Mouse (Mus musculus) ES-Bruce4 (cell line): ENCODE results near the gene Uggt2. TPM values are rescaled to one million over a fixed set of nuclear protein-coding genes. Genes with fewer than 3 reads are reported as not detected.
A peak's percentile ranks its signal among the peaks of the same experiment; 100 is the strongest.

Experiments
- H3K27ac ChIP-seq: 2 replicates; pipeline ENCODE4 v1.5.1; 2012; ENCODE audit warnings: low read length, inconsistent platforms; ENCODE audit not compliant: insufficient read depth
- H3K27me3 ChIP-seq: 2 replicates; pipeline ENCODE4 v1.6.1; 2012; ENCODE audit warnings: mild to moderate bottlenecking, low read length, inconsistent platforms; ENCODE audit not compliant: control insufficient read depth, poor library complexity, insufficient read depth, severe bottlenecking
- H3K36me3 ChIP-seq: 2 replicates; pipeline ENCODE4 v1.6.1; 2012; ENCODE audit warnings: inconsistent platforms, mild to moderate bottlenecking, low read length, moderate library complexity; ENCODE audit not compliant: control insufficient read depth, poor library complexity, insufficient read depth, severe bottlenecking
- H3K4me1 ChIP-seq: one replicate; pipeline ENCODE4 v1.8.1; 2011; ENCODE audit warnings: low read length; ENCODE audit not compliant: control insufficient read depth, insufficient read depth
- H3K4me3 ChIP-seq: 2 replicates; pipeline ENCODE4 v1.5.1; 2011; ENCODE audit warnings: low read depth, mild to moderate bottlenecking, low read length
- H3K9ac ChIP-seq: 2 replicates; pipeline ENCODE4 v1.6.1; 2012; ENCODE audit warnings: low read depth, mild to moderate bottlenecking, inconsistent platforms; ENCODE audit not compliant: poor library complexity, severe bottlenecking
- H3K9me3 ChIP-seq: replicated peaks from 2 replicates; pipeline ENCODE4 v1.6.1; 2012; ENCODE audit warnings: mild to moderate bottlenecking, low read length, inconsistent platforms; ENCODE audit not compliant: control insufficient read depth, poor library complexity, insufficient read depth, severe bottlenecking
- CTCF ChIP-seq: IDR thresholded peaks from one replicate; pipeline ENCODE4 v1.8.1; 2011; ENCODE audit warnings: low read depth, low read length
- EP300 ChIP-seq: IDR thresholded peaks from 2 replicates; pipeline ENCODE4 v1.6.1; 2011; ENCODE audit warnings: low read depth, low read length; ENCODE audit not compliant: insufficient read depth
- POLR2A ChIP-seq: IDR thresholded peaks from one replicate; pipeline ENCODE4 v1.8.1; 2011; ENCODE audit warnings: low read length; ENCODE audit not compliant: insufficient read depth
- polyA plus RNA-seq: library from polyadenylated mRNA; stranded (reverse); fragments of >200 nt; gene quantifications from 2 replicates; pipeline ENCODE4 v1.2.4, GENCODE M21; 2011; ENCODE audit warnings: low read depth; ENCODE audit not compliant: missing spikeins, insufficient read depth, insufficient read length

Uggt2 gene
- polyA plus RNA-seq, 1 experiment = 47.4 TPM

DNA sequence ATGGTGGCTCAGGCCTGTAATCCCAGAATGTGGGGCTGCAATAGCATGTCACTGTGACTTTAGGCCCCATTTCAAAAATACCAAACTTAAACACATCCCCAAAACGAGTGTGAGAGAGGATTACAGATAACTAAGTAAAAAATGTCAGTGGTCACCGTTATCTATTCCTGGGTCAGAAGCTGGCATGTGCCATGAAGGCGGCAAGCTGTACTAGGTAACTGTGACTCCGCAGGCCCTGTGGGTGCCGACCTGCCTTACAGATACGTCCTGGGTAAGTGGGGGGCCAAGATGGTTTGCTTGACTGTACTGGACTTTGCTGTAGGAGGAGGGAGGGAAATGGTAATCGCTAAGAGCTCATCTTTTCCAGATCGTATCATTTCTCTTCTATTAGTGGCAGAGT, 118.3 kb downstream of the Uggt2 start:
- no peak overlapping the region for H3K4me3 ChIP-seq
- TF ChIP-seq EP300 = no peak
- TF ChIP-seq POLR2A = no peak
- no peak for TF ChIP-seq CTCF
- no peak overlapping the region for H3K9ac ChIP-seq
- peaks cover 4% of the 10 kb centered on the region; the same call in 1 of the 2 replicates for H3K36me3 ChIP-seq
- peaks cover 6% of the 10 kb centered on the region for H3K4me1 ChIP-seq
- H3K9me3 ChIP-seq = no peaks in the 10 kb centered on the region
- no peaks in the 10 kb centered on the region for H3K27me3 ChIP-seq
- H3K27ac ChIP-seq = no peak overlapping the region

DNA sequence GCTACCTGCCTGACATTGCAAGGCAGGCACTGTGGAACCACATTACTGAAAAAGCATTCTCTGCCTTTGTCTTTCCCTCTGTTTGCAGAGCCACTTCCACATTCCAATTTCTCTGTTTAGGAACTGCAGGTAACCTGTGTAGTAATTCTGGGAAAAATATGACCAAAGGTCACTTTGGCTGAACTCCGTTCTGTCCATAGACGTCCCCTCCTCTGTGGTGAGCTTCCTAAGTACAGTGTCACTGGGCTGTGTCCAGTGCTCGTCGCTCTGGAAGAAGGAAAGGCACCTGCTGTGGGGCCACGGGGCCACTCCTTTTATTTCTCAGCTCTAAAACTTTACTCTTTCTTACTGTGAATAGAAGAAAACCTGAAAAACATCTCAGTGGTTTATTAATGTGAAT, 118.9 kb downstream of the Uggt2 start:
- TF ChIP-seq POLR2A (no peak), CTCF (no peak), EP300 (no peak)
- Histone ChIP-seq H3K36me3 (peaks cover 9% of the 10 kb centered on the region; the same call in 1 of the 2 replicates), H3K9me3 (no peaks in the 10 kb centered on the region), H3K9ac (no peak overlapping the region), H3K27me3 (no peaks in the 10 kb centered on the region), H3K4me1 (peaks cover 6% of the 10 kb centered on the region), H3K27ac (no peak overlapping the region), H3K4me3 (no peak overlapping the region)

DNA sequence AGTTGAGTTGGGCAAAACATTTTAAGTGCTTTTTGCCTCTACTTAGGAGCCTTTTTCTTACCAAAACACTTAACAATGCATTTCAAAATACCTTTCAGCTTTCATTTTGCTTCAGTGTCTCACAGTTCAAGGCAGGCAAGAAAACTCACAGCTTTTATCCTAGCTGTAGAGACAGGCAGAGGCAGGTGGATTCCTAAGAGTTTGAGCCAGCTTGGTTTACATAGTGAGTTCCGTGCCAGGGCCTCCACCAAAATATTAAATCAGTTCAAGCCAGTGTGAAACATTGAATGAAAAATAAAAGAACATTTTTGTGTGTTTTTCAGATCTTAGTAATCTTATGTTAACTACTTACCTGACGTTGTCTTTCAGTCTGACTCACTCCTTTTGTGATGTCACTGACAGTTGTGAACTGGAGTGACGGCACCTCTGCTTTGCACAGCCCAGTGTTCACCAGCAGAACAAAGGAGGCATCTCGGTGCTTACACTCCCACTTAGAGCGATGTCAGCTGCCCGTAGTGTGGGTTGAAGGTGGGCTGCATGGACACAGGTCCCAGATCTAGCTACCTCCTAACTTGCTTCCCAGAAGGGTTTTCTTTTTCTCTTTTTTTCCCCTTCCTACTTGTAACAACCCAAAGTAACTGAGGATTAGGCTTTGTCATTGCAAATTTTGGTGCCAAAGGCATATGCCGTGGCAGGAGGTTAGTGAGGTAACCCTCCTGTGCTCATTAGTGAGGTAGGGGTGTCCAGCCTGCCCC, 119.5 kb downstream of the Uggt2 start:
- H3K4me3 ChIP-seq = no peak overlapping the region
- no peaks in the 10 kb centered on the region for H3K27me3 ChIP-seq
- peaks cover 15% of the 10 kb centered on the region for H3K36me3 ChIP-seq
- TF ChIP-seq CTCF (no peak), EP300 (no peak), POLR2A (no peak)
- H3K27ac ChIP-seq = no peak overlapping the region
- H3K4me1 ChIP-seq = peaks cover 6% of the 10 kb centered on the region
- no peaks in the 10 kb centered on the region for H3K9me3 ChIP-seq
- no peak overlapping the region for H3K9ac ChIP-seq

DNA sequence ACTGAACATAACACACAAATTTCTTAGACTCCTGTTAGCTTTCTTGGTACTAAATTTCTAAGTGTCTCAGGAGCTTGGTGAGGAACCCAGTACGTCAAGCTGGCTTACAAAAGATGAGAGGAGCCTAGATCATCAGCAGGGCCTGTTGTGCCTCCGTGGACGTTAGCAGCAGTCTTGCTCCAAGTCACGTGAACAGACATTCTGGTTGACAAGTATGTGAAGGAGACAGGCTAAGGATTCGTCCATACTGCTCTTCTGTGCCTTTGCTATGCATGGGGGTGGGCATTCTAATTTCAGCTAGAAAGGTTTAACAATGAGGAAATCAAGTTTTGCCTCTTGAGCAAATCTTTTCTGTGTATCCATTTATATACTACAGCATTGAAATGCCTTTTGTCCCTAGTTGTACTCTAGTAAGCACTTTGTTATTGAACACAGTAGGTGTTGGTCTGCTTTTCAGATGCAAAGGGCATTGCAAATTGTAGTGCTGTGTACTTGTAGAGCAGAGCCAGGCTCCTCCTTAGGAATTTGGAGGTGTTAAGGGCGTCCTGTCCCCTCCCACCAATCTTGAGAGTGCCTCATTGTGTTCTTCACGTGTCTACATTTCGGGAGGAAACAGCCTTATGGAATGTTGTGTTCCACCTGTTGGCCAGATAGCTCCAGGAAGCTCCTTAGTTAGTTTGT, 122.0 kb downstream of the Uggt2 start:
- Histone ChIP-seq H3K27me3 (no peaks in the 10 kb centered on the region), H3K9me3 (no peaks in the 10 kb centered on the region), H3K4me3 (no peak overlapping the region), H3K9ac (no peak overlapping the region), H3K36me3 (peaks cover 28% of the 10 kb centered on the region), H3K4me1 (peaks cover 6% of the 10 kb centered on the region), H3K27ac (peak overlapping the region; percentile 41)
- no peak for TF ChIP-seq POLR2A
- no peak for TF ChIP-seq CTCF
- peak; percentile 72 for TF ChIP-seq EP300

DNA sequence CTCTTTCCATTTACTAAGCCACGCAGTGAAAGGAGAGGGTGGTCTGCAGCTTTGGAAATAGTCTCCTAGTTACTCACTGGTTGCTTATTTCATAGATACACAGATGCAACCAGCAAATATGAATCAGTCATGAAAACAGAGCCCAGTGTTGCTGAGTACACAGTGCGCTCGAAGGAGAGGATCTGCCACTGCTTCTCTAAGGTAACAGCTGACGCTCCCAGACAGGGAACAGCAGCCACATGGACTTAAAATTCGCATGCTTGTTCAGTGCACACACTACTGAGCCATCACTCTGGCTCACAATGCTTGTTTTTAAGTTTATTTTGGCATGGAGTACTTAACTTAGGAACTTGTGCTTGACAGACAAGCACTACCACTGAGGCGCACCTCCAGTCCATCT, 127.0 kb downstream of the Uggt2 start:
- H3K4me1 ChIP-seq = peaks cover 5% of the 10 kb centered on the region
- peaks cover 40% of the 10 kb centered on the region for H3K36me3 ChIP-seq
- H3K4me3 ChIP-seq = no peak overlapping the region
- no peaks in the 10 kb centered on the region for H3K27me3 ChIP-seq
- no peak for TF ChIP-seq POLR2A
- TF ChIP-seq EP300 = no peak
- TF ChIP-seq CTCF = no peak
- no peak overlapping the region for H3K27ac ChIP-seq
- no peak overlapping the region for H3K9ac ChIP-seq
- H3K9me3 ChIP-seq = no peaks in the 10 kb centered on the region

DNA sequence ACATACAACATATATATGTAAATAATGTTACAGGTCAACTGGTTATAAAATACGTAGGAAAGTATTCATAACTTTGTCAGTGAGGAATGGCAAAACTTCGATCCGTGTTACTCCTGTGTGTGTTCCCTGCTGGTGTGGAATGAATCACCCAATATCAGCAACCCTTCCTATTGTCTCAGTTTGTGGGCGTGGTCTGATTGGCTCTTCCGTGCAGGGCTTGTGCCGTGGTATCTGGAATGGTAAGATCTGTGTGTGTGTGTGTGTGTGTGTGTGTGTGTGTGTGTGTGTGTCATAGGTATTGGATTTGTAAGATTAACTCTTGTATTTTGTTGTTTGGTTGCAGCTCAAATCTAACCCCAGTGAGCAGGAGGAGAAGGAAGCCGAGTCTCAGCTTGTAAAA, 131.6 kb downstream of the Uggt2 start:
- no peaks in the 10 kb centered on the region for H3K4me1 ChIP-seq
- no peaks in the 10 kb centered on the region for H3K9me3 ChIP-seq
- no peak overlapping the region for H3K9ac ChIP-seq
- peaks cover 15% of the 10 kb centered on the region for H3K36me3 ChIP-seq
- no peak overlapping the region for H3K27ac ChIP-seq
- no peak overlapping the region for H3K4me3 ChIP-seq
- H3K27me3 ChIP-seq = no peaks in the 10 kb centered on the region
- no peak for TF ChIP-seq EP300
- no peak for TF ChIP-seq CTCF
- TF ChIP-seq POLR2A = no peak
